ENCODE assay signal across 9 mouse cellular contexts in genomic region chr11:20571702-20572413, GRCm38 (mm10). TPM values are rescaled to one million over a fixed set of nuclear protein-coding genes. Genes with fewer than 3 reads are reported as not detected.
A peak's percentile ranks its signal among the peaks of the same experiment; 100 is the strongest.
DNase-seq lines count a peak whose midpoint lies in the region; ATAC-seq and TF ChIP-seq lines count a peak whose summit lies in the region.
"Had no signal": no experiment of that assay in that cellular context is flagged by ENCODE, and none has a peak within 500 bp of the region (broad histone marks: within the 10 kb centered on the region; RNA-seq: fewer than 3 reads in every experiment).

No protein-coding gene starts in this region.

- peak; percentile 21 for DNase-seq in heart, postnatal 4 days
- DNase-seq in heart, adult 9 months (ENCODE audit: low spot score in 2 of 2), result no peak
- DNase-seq in urinary bladder, postnatal 25 days (ENCODE audit: low spot score), result peak; percentile 28
- DNase-seq in urinary bladder, postnatal 10 days (ENCODE audit: low spot score), result no peak
- DNase-seq in left cerebral cortex, adult 11 months (ENCODE audit: low spot score), result peak; percentile 36
- no peak for DNase-seq in stomach, postnatal 0 days (ENCODE audit: low spot score)
- no peak for DNase-seq in limb, embryonic 10.5 days (ENCODE audit: low spot score)
- no peak for DNase-seq in c-Kit-positive CD71-positive TER-119-positive erythroid progenitor cells, embryonic 14.5 days (ENCODE audit: low spot score)

- no peak for TF ChIP-seq CTCF in stomach, postnatal 0 days (IDR thresholded peaks at IDR 0.05; ENCODE audit: low read depth)

- ATAC-seq in stomach, postnatal 0 days (ENCODE audit: low FRiP score, low TSS enrichment), result no peak; the same call in 1 of the 2 replicates

- no peak overlapping the region for H3K4me3 ChIP-seq in stomach, postnatal 0 days (ENCODE audit: low read depth, low read length)
- no peak overlapping the region for H3K4me3 ChIP-seq in limb, embryonic 10.5 days
- H3K4me3 ChIP-seq: forebrain, embryonic 12.5 days had no signal

- H3K4me2 ChIP-seq in stomach, postnatal 0 days (replicated peaks; ENCODE audit: low read depth), result no peak overlapping the region
- H3K4me2 ChIP-seq: forebrain, embryonic 12.5 days had no signal

- 57% methylated on average over 5 of the region's 5 CpGs for WGBS in stomach, postnatal 0 days
- WGBS in limb, embryonic 10.5 days, result 77% methylated on average over 5 of the region's 5 CpGs

- no peaks in the 10 kb centered on the region for H3K4me1 ChIP-seq in stomach, postnatal 0 days (replicated peaks; ENCODE audit: control insufficient read depth, insufficient read depth)
- H3K4me1 ChIP-seq in limb, embryonic 10.5 days, result peaks cover 29% of the 10 kb centered on the region

- no peaks in the 10 kb centered on the region for H3K36me3 ChIP-seq in stomach, postnatal 0 days (ENCODE audit: control insufficient read depth, insufficient read depth, low read length)
- no peaks in the 10 kb centered on the region; the same call in 1 of the 2 replicates for H3K36me3 ChIP-seq in limb, embryonic 10.5 days
- H3K36me3 ChIP-seq: forebrain, embryonic 12.5 days had no signal

- H3K9ac ChIP-seq in stomach, postnatal 0 days (ENCODE audit: low read length), result no peak overlapping the region
- H3K9ac ChIP-seq: forebrain, embryonic 12.5 days had no signal

- H3K9me3 ChIP-seq in stomach, postnatal 0 days (ENCODE audit: control insufficient read depth, low read length), result no peaks in the 10 kb centered on the region
- no peaks in the 10 kb centered on the region for H3K9me3 ChIP-seq in limb, embryonic 10.5 days (replicated peaks)
- H3K9me3 ChIP-seq: forebrain, embryonic 12.5 days had no signal

- H3K27ac ChIP-seq in stomach, postnatal 0 days (replicated peaks), result 0 out of 2 replicates have a peak overlapping the region, but pooled peaks have one; percentile 18
- H3K27ac ChIP-seq in limb, embryonic 10.5 days, result no peak overlapping the region
- H3K27ac ChIP-seq: forebrain, embryonic 12.5 days had no signal

- no peak for TF ChIP-seq EP300 in stomach, postnatal 0 days (optimal IDR thresholded peaks at IDR 0.05)

- no peaks in the 10 kb centered on the region for H3K27me3 ChIP-seq in stomach, postnatal 0 days (ENCODE audit: control insufficient read depth, insufficient read depth, low read length)
- no peaks in the 10 kb centered on the region for H3K27me3 ChIP-seq in limb, embryonic 10.5 days (ENCODE audit: low read depth, poor library complexity, severe bottlenecking)
- H3K27me3 ChIP-seq: forebrain, embryonic 12.5 days had no signal

RNA-seq across cellular contexts. Expression of gene Sertad2, which starts 28.8 kb away (rescaled TPM):
- total RNA-seq in heart, postnatal 4 days (2021), result 10 to 100 TPM; 26.1 to 28.7 TPM
- polyA plus RNA-seq in stomach, postnatal 0 days (2015; fragmentation: Nextera tagmentation; extraction: Ambion mirVana), result 28.3 and 29.9 TPM in 2 replicates
- polyA plus RNA-seq in limb, embryonic 10.5 days (2016; fragmentation: Nextera tagmentation; extraction: Ambion mirVana), result 20.5 and 27.0 TPM in 2 replicates

Comparison
In these comparisons a context has a peak if more than half of its experiments do, and no peak if none do; other contexts are left out.
1. DNase-seq: peak in heart, postnatal 4 days (single experiment), urinary bladder, postnatal 25 days (single experiment) and left cerebral cortex, adult 11 months (single experiment); none in heart, adult 9 months (0 of 2), urinary bladder, postnatal 10 days (single experiment), stomach, postnatal 0 days (single experiment), limb, embryonic 10.5 days (single experiment) and c-Kit-positive CD71-positive TER-119-positive erythroid progenitor cells, embryonic 14.5 days (single experiment).